Comparison of ENCODE assay signal across 20 mouse cellular contexts in the genomic region with DNA sequence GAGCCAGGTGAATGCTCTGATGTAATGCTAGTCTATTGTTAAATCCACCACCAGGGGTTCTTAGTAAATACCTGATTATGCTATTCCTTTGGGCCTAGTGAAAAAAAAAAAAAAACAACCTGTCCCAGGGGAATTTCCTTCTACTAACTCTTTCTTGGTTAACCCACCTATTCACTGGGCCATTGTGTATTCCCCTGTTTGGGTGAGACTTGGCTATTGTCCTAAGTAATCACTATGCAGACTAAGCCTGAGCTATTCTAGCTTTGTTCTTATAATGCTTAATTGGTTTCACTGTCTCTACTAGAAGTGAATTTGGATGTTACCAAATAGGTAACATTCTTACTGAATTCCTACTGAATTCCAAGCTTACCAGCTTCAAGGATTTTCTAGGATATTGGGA.
"Had no signal": no experiment of that assay in that cellular context is flagged by ENCODE, and none has a peak within 500 bp of the region (broad histone marks: within the 10 kb centered on the region; RNA-seq: fewer than 3 reads in every experiment).

No protein-coding gene starts in this region.

- H3K9ac ChIP-seq: lung, embryonic 14.5 days; midbrain, embryonic 12.5 days; neural tube, embryonic 13.5 days; neural tube, embryonic 15.5 days; stomach, embryonic 15.5 days had no signal

- H3K27ac ChIP-seq: midbrain, embryonic 10.5 days; midbrain, embryonic 12.5 days; neural tube, embryonic 13.5 days; neural tube, embryonic 15.5 days; stomach, embryonic 15.5 days; stomach, postnatal 0 days had no signal

- H3K27me3 ChIP-seq: midbrain, embryonic 12.5 days; neural tube, embryonic 13.5 days; neural tube, embryonic 15.5 days; stomach, embryonic 15.5 days had no signal

- H3K4me1 ChIP-seq: midbrain, embryonic 10.5 days; midbrain, embryonic 12.5 days; neural tube, embryonic 13.5 days; neural tube, embryonic 15.5 days; stomach, embryonic 15.5 days had no signal

- H3K9me3 ChIP-seq: midbrain, embryonic 10.5 days; midbrain, embryonic 12.5 days; neural tube, embryonic 13.5 days; neural tube, embryonic 15.5 days; stomach, embryonic 15.5 days had no signal

- ATAC-seq: midbrain, embryonic 16.5 days had no signal

- H3K36me3 ChIP-seq: midbrain, embryonic 10.5 days; midbrain, embryonic 12.5 days; neural tube, embryonic 13.5 days; neural tube, embryonic 15.5 days; stomach, embryonic 15.5 days had no signal

- DNase-seq: lung, adult 18-20 months; lung, embryonic 14.5 days; lung, postnatal 10 days; lung, postnatal 4 days; midbrain, embryonic 14.5 days; right cerebral cortex, adult 18-20 months; right cerebral cortex, postnatal 25 days; right cerebral cortex, postnatal 4 days; spleen, adult 18-20 months; thymus, adult 2 months; thymus, postnatal 25 days; thymus, postnatal 4 days had no signal

- H3K4me3 ChIP-seq: midbrain, embryonic 10.5 days; midbrain, embryonic 12.5 days; myocyte; neural tube, embryonic 13.5 days; neural tube, embryonic 15.5 days; stomach, embryonic 15.5 days had no signal
